Mouse (Mus musculus): ENCODE results near the gene Mif4gd. TPM values are rescaled to one million over a fixed set of nuclear protein-coding genes. Genes with fewer than 3 reads are reported as not detected.

Gene Mif4gd
- total RNA-seq, 2 experiments from 2014 or later = 37.6 to 38.8 TPM

GRCm38 (mm10) chr11:115585573-115586100 is 27.1 kb downstream of the Mif4gd start:
- intact Hi-C loops (cut with DNase I) = no loop called here
- DNase-seq = no peak

- no peak for DNase-seq
- intact Hi-C loops (cut with DNase I) = no loop called here
These were observed 28.2 kb downstream of the Mif4gd start for GRCm38 (mm10) chr11:115584376-115585073.

DNA sequence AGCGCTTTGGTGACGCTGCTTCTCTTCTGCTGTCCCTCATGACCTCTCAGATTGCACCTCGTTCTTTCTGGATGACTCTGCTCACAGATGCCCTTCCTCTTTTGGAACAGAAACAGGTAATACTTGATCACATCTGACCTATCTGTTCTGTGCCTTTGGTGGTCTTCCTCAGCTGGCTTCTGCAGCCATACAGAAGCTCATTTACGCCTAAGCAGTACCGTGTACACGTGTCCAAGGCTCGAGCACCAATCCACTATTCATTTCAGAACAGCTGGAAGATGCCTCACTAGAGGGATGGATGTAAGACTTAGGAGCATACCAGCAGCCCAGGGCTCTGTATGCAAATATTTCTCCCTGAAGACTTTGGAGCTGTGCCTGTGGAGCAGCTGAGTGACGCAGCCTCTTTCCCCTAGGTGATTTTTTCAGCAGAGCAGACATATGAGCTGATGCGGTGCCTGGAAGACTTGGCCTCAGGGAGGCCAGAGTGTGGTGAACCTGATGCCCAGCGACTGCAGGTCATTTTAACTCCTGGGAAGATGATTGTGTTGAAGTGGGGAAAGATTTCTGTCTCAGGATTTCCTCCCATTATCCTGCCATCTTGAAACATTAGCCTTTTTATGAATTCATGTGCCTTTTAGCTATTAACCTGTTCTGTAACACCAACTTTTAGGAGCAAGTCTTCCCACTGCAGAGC is 29.7 kb downstream of the Mif4gd start:
- no peak for DNase-seq
- intact Hi-C loops (cut with DNase I) = no loop called here

- intact Hi-C loops (cut with DNase I) = no loop called here
- DNase-seq = no peak
These were observed 33.7 kb downstream of the Mif4gd start for GRCm38 (mm10) chr11:115579080-115579479.

- intact Hi-C loops (cut with DNase I) = no loop called here
These were observed 47.8 kb downstream of the Mif4gd start for GRCm38 (mm10) chr11:115564961-115565360.

DNA sequence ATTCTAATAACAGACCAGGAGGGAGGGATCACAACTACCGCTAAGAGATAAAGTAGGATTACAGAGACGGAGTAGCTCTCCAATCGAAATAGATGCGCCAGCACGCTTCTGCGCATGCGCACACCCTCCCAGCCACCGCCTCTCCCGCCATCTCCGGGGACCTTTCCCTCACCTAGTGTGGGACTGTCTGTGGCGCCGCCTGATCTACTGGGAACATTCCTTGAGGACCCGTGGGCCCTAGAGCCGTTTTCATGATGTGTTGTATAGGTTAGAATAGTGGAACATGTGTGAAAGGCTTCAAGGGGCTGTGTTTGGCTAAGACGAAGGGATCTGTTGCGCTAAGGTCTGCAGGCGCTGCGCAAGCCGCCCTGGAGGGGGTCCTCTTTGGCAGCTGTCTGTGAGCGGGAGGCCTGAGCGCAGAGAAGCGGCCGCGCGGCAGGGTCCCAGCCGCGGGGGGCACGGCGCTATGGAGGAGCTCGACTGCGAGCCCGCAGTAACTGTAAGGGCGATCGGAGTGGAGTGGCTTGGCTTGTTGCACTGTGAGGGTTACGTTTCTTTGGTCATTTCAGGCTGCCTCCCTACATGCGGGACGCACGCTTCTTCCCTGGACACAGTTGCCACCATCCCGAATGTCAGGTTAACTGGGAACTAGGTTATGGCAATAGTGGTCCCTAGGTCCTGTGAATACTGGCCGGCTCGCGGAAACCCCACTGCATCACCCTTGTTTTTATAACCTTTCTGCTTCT is 48.5 kb downstream of the Mif4gd start, which contains the start of gene Nup85:
Gene Nup85 (plus strand): TSS at position 371 of the 746 bp plus-strand sequence.
- intact Hi-C loops (cut with DNase I) = no loop called here
- peak; percentile 97 to 98 for DNase-seq

More at GRCm38 (mm10) chr11:115564961-115565360, 47.8 kb downstream of the Mif4gd start:
- DNase-seq = no peak

GRCm38 (mm10) chr11:115563406-115563805 is 49.4 kb downstream of the Mif4gd start:
- no peak for DNase-seq
- intact Hi-C loops (cut with DNase I) = no loop called here

Other genes with a start within 250 kb of the Mif4gd start
- 1 to 10 TPM; 6.9 to 7.1 TPM for gene Hid1, start 245.2 kb downstream of the Mif4gd start, total RNA-seq (2021)
- gene Cdr2l, start 231.1 kb downstream of the Mif4gd start, total RNA-seq (2021) = 10 to 100 TPM; 13.9 to 16.8 TPM
- 100 to 1,000 TPM; 144 to 150 TPM for gene Mrpl58, start 209.2 kb downstream of the Mif4gd start, total RNA-seq (2021)
- gene Atp5h, start 193.0 kb downstream of the Mif4gd start, total RNA-seq (2021) = 1,000 to 10,000 TPM; 1,980 to 2,006 TPM
- 10 to 100 TPM; 22.7 to 26.7 TPM for gene Kctd2, start 192.8 kb downstream of the Mif4gd start, total RNA-seq (2021)
- gene Trim80, start 172.4 kb downstream of the Mif4gd start, total RNA-seq (2021) = not detected
- gene Slc16a5, start 150.5 kb downstream of the Mif4gd start, total RNA-seq (2021) = under 1 TPM; 0.15 to 0.57 TPM
- gene Armc7, start 137.3 kb downstream of the Mif4gd start, total RNA-seq (2021) = 1 to 10 TPM; 2.3 to 2.6 TPM
- 10 to 100 TPM; 24.6 to 26.7 TPM for gene Nt5c, start 121.1 kb downstream of the Mif4gd start, total RNA-seq (2021)
- 100 to 1,000 TPM; 338 to 393 TPM for gene Jpt1, start 98.6 kb downstream of the Mif4gd start, total RNA-seq (2021)
- 100 to 1,000 TPM; 217 to 251 TPM for gene Sumo2, start 76.7 kb downstream of the Mif4gd start, total RNA-seq (2021)
- 10 to 100 TPM; 27.0 to 28.1 TPM for gene Nup85, start 48.5 kb downstream of the Mif4gd start, total RNA-seq (2021)
- 10 to 100 TPM; 60.2 to 72.5 TPM for gene Mrps7, start 9.0 kb downstream of the Mif4gd start, total RNA-seq (2021)
- gene Gga3, start 8.9 kb downstream of the Mif4gd start, total RNA-seq (2021) = 10 to 100 TPM; 17.9 to 21.0 TPM
- 10 to 100 TPM; 40.3 to 41.1 TPM for gene Slc25a19, start 15.3 kb upstream of the Mif4gd start, total RNA-seq (2021)
- gene Grb2, start 95.6 kb upstream of the Mif4gd start, total RNA-seq (2021) = 100 to 1,000 TPM; 122 to 144 TPM
- gene Tmem94, start 152.5 kb upstream of the Mif4gd start, total RNA-seq (2021) = 100 to 1,000 TPM; 106 to 116 TPM
- gene Caskin2, start 200.7 kb upstream of the Mif4gd start, total RNA-seq (2021) = 10 to 100 TPM; 59.4 to 60.9 TPM
- 10 to 100 TPM; 10.5 to 15.0 TPM for gene Tsen54, start 201.8 kb upstream of the Mif4gd start, total RNA-seq (2021)
- gene Llgl2, start 211.1 kb upstream of the Mif4gd start, total RNA-seq (2021) = 10 to 100 TPM; 17.9 to 18.2 TPM
- gene Myo15b, start 245.4 kb upstream of the Mif4gd start, total RNA-seq (2021) = under 1 TPM; 0.17 to 0.22 TPM